Mouse (Mus musculus) olfactory bulb, adult 2 months (tissue): ENCODE data around the gene Akap10.

ENCODE experiments used
- CTCF ChIP-seq: fragments of 200-500 bp; IDR thresholded peaks from 2 replicates; pipeline ENCODE4 v1.5.1; 2012; ENCODE audit warnings: low read depth, mild to moderate bottlenecking, low read length, moderate library complexity; ENCODE audit not compliant: insufficient read depth
- POLR2A ChIP-seq: fragments of 200-500 bp; IDR thresholded peaks from 2 replicates; pipeline ENCODE4 v1.6.1; 2012; ENCODE audit warnings: mild to moderate bottlenecking, low read depth, low read length, moderate library complexity; ENCODE audit not compliant: insufficient read depth

DNA sequence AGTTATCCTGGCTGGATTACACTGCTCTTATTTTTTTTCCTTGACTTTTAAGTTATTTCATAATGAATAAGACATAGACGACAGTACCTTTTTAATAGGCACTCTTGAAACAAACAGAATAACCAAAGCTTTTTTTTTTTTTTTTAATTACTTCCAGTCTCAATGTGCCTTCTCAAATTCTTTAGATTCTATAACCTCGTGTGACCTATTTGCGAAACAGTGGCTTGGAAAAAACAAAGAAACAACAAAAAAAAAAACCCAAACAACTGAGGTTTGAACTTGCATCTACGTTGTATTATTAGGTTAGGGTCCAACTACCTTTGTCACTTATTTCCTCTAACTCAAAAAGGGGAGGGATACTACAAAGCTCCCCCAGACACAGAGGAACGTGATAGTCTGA, 76.4 kb downstream of the Akap10 start:
- TF ChIP-seq CTCF (no peak), POLR2A (no peak)
